Mouse (Mus musculus) embryonic facial prominence, embryonic 11.5 days (tissue): Measurements from ENCODE around the gene Slc7a15. TPM values are rescaled to one million over a fixed set of nuclear protein-coding genes. Genes with fewer than 3 reads are reported as not detected.

Experiments used
- ATAC-seq: fragments of 200-750 bp; cut with Nextera tagmentation; replicated peaks from 2 replicates; pipeline ENCODE4 v1.8.0; 2017; ENCODE audit warnings: low read depth; ENCODE audit not compliant: insufficient number of reproducible peaks, low FRiP score, low TSS enrichment
- DNase-seq: peaks from one replicate; pipeline ENCODE4 v3.0.0-alpha.2; 2015; ENCODE audit warnings: low spot score
- H3K27ac ChIP-seq: fragments of 300-500 bp; sonication (generic); replicated peaks from 2 replicates; pipeline ENCODE4 v1.5.1; 2014; ENCODE audit warnings: mild to moderate bottlenecking, low read depth, low read length, control low read depth
- H3K27me3 ChIP-seq: fragments of 300-500 bp; sonication (generic); 2 replicates; pipeline ENCODE4 v1.6.1; 2014; ENCODE audit warnings: mild to moderate bottlenecking, low read length, moderate library complexity, mixed read lengths; ENCODE audit not compliant: control insufficient read depth, insufficient read depth
- H3K36me3 ChIP-seq: fragments of 300-500 bp; sonication (generic); replicated peaks from 2 replicates; pipeline ENCODE4 v1.6.1; 2014; ENCODE audit warnings: low read depth, mild to moderate bottlenecking, low read length, moderate library complexity, mixed read lengths; ENCODE audit not compliant: control insufficient read depth, insufficient read depth
- H3K4me1 ChIP-seq: fragments of 300-500 bp; sonication (generic); 2 replicates; pipeline ENCODE4 v1.6.1; 2014; ENCODE audit warnings: low read length, mixed read lengths; ENCODE audit not compliant: control insufficient read depth, insufficient read depth
- H3K4me2 ChIP-seq: fragments of 300-500 bp; sonication (generic); 2 replicates; pipeline ENCODE4 v1.6.1; 2014; ENCODE audit warnings: low read depth, mild to moderate bottlenecking, control low read depth, low read length, moderate library complexity
- H3K4me3 ChIP-seq: fragments of 300-500 bp; sonication (generic); 2 replicates; pipeline ENCODE4 v1.5.1; 2014; ENCODE audit warnings: low read depth, low read length, control low read depth
- H3K9ac ChIP-seq: fragments of 300-500 bp; sonication (generic); replicated peaks from 2 replicates; pipeline ENCODE4 v1.6.1; 2014; ENCODE audit warnings: mild to moderate bottlenecking, control low read depth, low read length
- H3K9me3 ChIP-seq: fragments of 300-500 bp; sonication (generic); replicated peaks from 2 replicates; pipeline ENCODE4 v1.6.1; 2016; ENCODE audit warnings: mild to moderate bottlenecking, low read length, inconsistent platforms, mixed read lengths; ENCODE audit not compliant: control insufficient read depth
- WGBS: fragments of 180-500 bp; shearing (Covaris S2); extraction: QIAGEN DNeasy Blood & Tissue Kit; methylation state at CpG from one replicate; pipeline ENCODE4 v1.1.7; 2014; 5-methylcytosine and 5-hydroxymethylcytosine counted together
- polyA plus RNA-seq: library from polyadenylated mRNA; unstranded; fragments of >200 nt; fragmentation: Nextera tagmentation; extraction: Ambion mirVana; gene quantifications from 2 replicates; pipeline ENCODE4 v1.2.1, GENCODE M21; 2014

The Slc7a15 gene
- polyA plus RNA-seq, 1 experiment from 2014 or later, result not detected

DNA sequence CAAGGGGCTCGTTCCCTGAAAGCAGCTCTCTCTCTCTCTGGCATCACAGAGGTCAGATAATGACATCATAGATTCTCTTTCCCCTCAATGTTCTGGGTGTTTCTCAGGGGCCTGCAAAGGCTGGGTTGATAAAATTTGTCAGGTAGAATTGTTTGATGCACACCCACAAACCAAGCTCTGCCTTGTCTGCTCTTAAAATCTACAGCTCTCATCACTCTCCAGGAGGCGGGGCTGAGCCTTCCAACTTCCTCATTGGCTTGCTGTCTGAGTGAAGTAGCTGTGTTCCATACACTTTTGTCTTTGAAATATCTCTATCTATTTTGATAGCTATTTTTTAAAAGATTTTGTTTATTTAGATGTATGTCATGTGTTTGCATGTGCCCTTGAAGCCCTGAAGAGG, 116.7 kb downstream of the Slc7a15 start:
- Histone ChIP-seq H3K4me3 (no peak overlapping the region), H3K27me3 (no peaks in the 10 kb centered on the region), H3K9me3 (no peaks in the 10 kb centered on the region), H3K9ac (no peak overlapping the region), H3K36me3 (no peaks in the 10 kb centered on the region), H3K27ac (no peak overlapping the region), H3K4me2 (no peak overlapping the region), H3K4me1 (no peaks in the 10 kb centered on the region)
- WGBS, result 67% methylated on average over 2 of the region's 2 CpGs
- ATAC-seq (no peak), DNase-seq (no peak)

Other genes starting within 250 kb of the Slc7a15 start
- 45.3 and 51.3 TPM in 2 replicates for gene Rhob, start 99.1 kb downstream of the Slc7a15 start, polyA plus RNA-seq
- gene Pum2, start 75.1 kb upstream of the Slc7a15 start, polyA plus RNA-seq, result 73.0 and 79.7 TPM in 2 replicates
- 120 and 128 TPM in 2 replicates for gene Sdc1, start 172.3 kb upstream of the Slc7a15 start, polyA plus RNA-seq